Comparison of ENCODE assay signal across 1 mouse cellular context in the genomic region with DNA sequence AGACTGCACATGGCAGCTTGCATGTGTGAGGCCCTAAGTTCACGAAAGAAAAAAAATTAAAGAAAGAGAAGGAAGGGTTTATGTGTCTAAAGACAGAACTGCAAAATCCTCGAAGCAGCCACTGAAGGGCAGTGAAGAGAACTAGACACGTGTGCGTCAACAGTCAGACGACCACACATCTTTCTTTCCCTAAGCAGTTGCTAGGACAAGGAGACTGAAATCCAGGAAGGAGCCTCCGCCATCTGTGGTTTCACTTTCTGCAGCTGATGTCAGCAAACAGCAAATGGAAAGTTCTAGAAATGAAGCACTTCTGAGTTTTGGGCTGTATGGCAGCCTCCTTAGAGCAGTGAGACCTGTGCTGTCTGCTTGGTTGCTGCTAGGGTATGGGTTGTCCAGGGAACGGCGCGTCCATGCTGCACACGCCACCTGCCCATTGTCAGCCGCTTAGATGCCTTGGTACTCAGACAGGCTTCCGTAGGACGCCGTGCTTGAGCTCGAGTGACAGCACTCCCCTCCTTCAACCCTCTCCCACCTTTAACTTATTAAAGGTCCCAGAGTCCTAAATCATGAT.
TF ChIP-seq lines count a peak whose summit lies in the region.

No protein-coding gene starts in this region.

TF ChIP-seq in MEL, 35 proteins besides CTCF, POLR2A, EP300 and RAD21 (continued from another document):
- TF ChIP-seq ELF1 (IDR thresholded peaks at IDR 0.05; ENCODE audit: low read depth, low read length) (no peak), TAL1 (IDR thresholded peaks at IDR 0.05; ENCODE audit: low read length) (no peak), NELFE (IDR thresholded peaks at IDR 0.05; ENCODE audit: low read depth, low read length) (no peak), USF2 (IDR thresholded peaks at IDR 0.05; ENCODE audit: borderline replicate concordance in 1 of 2, insufficient read depth in 1 of 2, low read depth in 1 of 2, low read length in 2 of 2) (no peak), RCOR1 (IDR thresholded peaks at IDR 0.05; ENCODE audit: low read depth, low read length) (no peak), TCF12 (IDR thresholded peaks at IDR 0.05; ENCODE audit: low read depth, low read length) (no peak), CHD2 (IDR thresholded peaks at IDR 0.05; ENCODE audit: low read length) (no peak), UBTF (IDR thresholded peaks at IDR 0.05; ENCODE audit: borderline replicate concordance, insufficient read depth, low read depth, low read length) (no peak), SMC3 (IDR thresholded peaks at IDR 0.05; ENCODE audit: low read depth, low read length) (no peak), MAX (IDR thresholded peaks at IDR 0.05; ENCODE audit: low read length) (no peak)
TF ChIP-seq in MEL: peak in this region for 0.
